Mouse (Mus musculus): ENCODE measurements around the gene Sardh.
A peak's percentile ranks its signal among the peaks of the same experiment; 100 is the strongest.

Gene Sardh

GRCm38 (mm10) chr2:27248211-27248610 is at the start of gene Sardh:
Gene Sardh (minus strand): TSS chr2:27248337.
- no peak for DNase-seq (ENCODE audit: low spot score)

- no peak for DNase-seq (ENCODE audit: low spot score)
These were observed 48.7 kb upstream of the Sardh start for GRCm38 (mm10) chr2:27296656-27297406.

GRCm38 (mm10) chr2:27294777-27295176 is 46.6 kb upstream of the Sardh start:
- no peak for DNase-seq (ENCODE audit: low spot score)

GRCm38 (mm10) chr2:27289019-27289418 is 40.9 kb upstream of the Sardh start:
- DNase-seq (ENCODE audit: low spot score) = peak; percentile 78

- no peak for DNase-seq (ENCODE audit: low spot score)
These were observed 39.0 kb upstream of the Sardh start for GRCm38 (mm10) chr2:27286971-27287710.

GRCm38 (mm10) chr2:27284441-27284840 is 36.3 kb upstream of the Sardh start:
- DNase-seq (ENCODE audit: low spot score) = no peak

GRCm38 (mm10) chr2:27281771-27282170 is 33.6 kb upstream of the Sardh start:
- no peak for DNase-seq (ENCODE audit: low spot score)

- DNase-seq (ENCODE audit: low spot score) = peak; percentile 75
These were observed 32.9 kb upstream of the Sardh start for GRCm38 (mm10) chr2:27280920-27281611.

GRCm38 (mm10) chr2:27278859-27279258 is 30.7 kb upstream of the Sardh start:
- no peak for DNase-seq (ENCODE audit: low spot score)

- no peak for DNase-seq (ENCODE audit: low spot score)
These were observed 20.2 kb upstream of the Sardh start for GRCm38 (mm10) chr2:27268325-27268724.

- DNase-seq (ENCODE audit: low spot score) = no peak
These were observed 17.7 kb upstream of the Sardh start for GRCm38 (mm10) chr2:27265819-27266218.

- no peak for DNase-seq (ENCODE audit: low spot score)
These were observed 14.8 kb upstream of the Sardh start for GRCm38 (mm10) chr2:27262984-27263383.

- DNase-seq (ENCODE audit: low spot score) = no peak
These were observed 3.3 kb upstream of the Sardh start for GRCm38 (mm10) chr2:27251434-27251833.

- no peak for DNase-seq (ENCODE audit: low spot score)
These were observed 662 bp downstream of the Sardh start for GRCm38 (mm10) chr2:27247487-27247863.

- peak; percentile 76 for DNase-seq (ENCODE audit: low spot score)
These were observed 1.2 kb downstream of the Sardh start for GRCm38 (mm10) chr2:27246712-27247486.

- DNase-seq (ENCODE audit: low spot score) = no peak
These were observed 2.2 kb downstream of the Sardh start for GRCm38 (mm10) chr2:27245947-27246346.

- peak; percentile 58 for DNase-seq (ENCODE audit: low spot score)
These were observed 10.8 kb downstream of the Sardh start for GRCm38 (mm10) chr2:27237342-27237741.

- peak; percentile 72 for DNase-seq (ENCODE audit: low spot score)
These were observed 12.4 kb downstream of the Sardh start for GRCm38 (mm10) chr2:27235729-27236128.

GRCm38 (mm10) chr2:27232376-27232775 is 15.8 kb downstream of the Sardh start:
- DNase-seq (ENCODE audit: low spot score) = peak; percentile 13

- DNase-seq (ENCODE audit: low spot score) = no peak
These were observed 18.5 kb downstream of the Sardh start for GRCm38 (mm10) chr2:27229481-27230105.

- DNase-seq (ENCODE audit: low spot score) = no peak
These were observed 19.2 kb downstream of the Sardh start for GRCm38 (mm10) chr2:27228809-27229480.

Measured in urinary bladder, postnatal 25 days (tissue).